Comparison of ENCODE assay signal across 29 mouse cellular contexts in the genomic region with DNA sequence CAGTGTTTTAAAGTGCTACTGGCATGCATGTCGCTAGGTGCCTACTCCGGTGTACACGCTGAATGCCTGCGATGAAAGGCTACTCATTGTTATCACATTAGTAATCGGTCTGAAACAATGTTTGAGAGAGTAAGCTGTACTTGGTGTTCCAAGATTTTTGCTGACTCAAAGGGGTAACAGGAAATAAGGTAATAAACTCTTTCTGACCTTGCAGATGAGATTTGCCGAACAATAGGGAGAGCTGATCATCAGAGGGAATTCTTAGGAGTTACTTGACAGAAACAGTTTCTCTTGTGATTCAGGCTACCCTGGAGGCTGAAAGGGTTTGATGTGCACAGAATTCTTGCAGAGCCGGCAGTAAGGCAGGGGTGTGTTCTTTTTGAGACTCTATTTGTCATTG. TPM values are rescaled to one million over a fixed set of nuclear protein-coding genes. Genes with fewer than 3 reads are reported as not detected.
A peak's percentile ranks its signal among the peaks of the same experiment; 100 is the strongest.
DNase-seq lines count a peak whose midpoint lies in the region; ATAC-seq and TF ChIP-seq lines count a peak whose summit lies in the region.
"Had no signal": no experiment of that assay in that cellular context is flagged by ENCODE, and none has a peak within 500 bp of the region (broad histone marks: within the 10 kb centered on the region; RNA-seq: fewer than 3 reads in every experiment).

No protein-coding gene starts in this region.

- H3K4me2 ChIP-seq in intestine, embryonic 16.5 days (ENCODE audit: low read depth, low read length): no peak overlapping the region
- no peak overlapping the region for H3K4me2 ChIP-seq in intestine, embryonic 15.5 days (replicated peaks)
- H3K4me2 ChIP-seq: embryonic facial prominence, embryonic 13.5 days; forebrain, embryonic 15.5 days; hindbrain, embryonic 14.5 days; liver, embryonic 13.5 days; lung, embryonic 15.5 days; midbrain, embryonic 15.5 days; neural tube, embryonic 12.5 days had no signal

- DNase-seq in lung, postnatal 25 days (ENCODE audit: low spot score): peak; percentile 5
- DNase-seq in lung, postnatal 4 days: no peak
- DNase-seq in ES-E14 (ENCODE audit: low read depth, low spot score): peak; percentile 21
- DNase-seq in gastrocnemius, postnatal 10 days: no peak
- DNase-seq in frontal cortex, adult 2 months (ENCODE audit: extremely low spot score in 1 of 2, low spot score in 1 of 2): no peak
- DNase-seq: adrenal gland, adult 8-10 months; B cell, adult 2 months; cerebellum, adult 18-20 months; cerebellum, postnatal 14 days; gastrocnemius, postnatal 14 days; heart, postnatal 36 days; liver, embryonic 13.5 days; right cerebral cortex, postnatal 4 days; thymus, adult 18-20 months; thymus, postnatal 36 days had no signal

- H3K27me3 ChIP-seq in intestine, embryonic 16.5 days (replicated peaks; ENCODE audit: control insufficient read depth, insufficient read depth, low read length): no peaks in the 10 kb centered on the region
- no peaks in the 10 kb centered on the region for H3K27me3 ChIP-seq in intestine, embryonic 15.5 days (replicated peaks)
- H3K27me3 ChIP-seq: embryonic facial prominence, embryonic 13.5 days; forebrain, embryonic 15.5 days; liver, embryonic 13.5 days; lung, embryonic 15.5 days; midbrain, embryonic 15.5 days; neural tube, embryonic 12.5 days; Patski had no signal

- H3K4me1 ChIP-seq in intestine, embryonic 16.5 days (ENCODE audit: control insufficient read depth, insufficient read depth, low read length): 0 out of 2 replicates have a peak, but pooled peaks cover 5% of the 10 kb centered on the region
- 0 out of 2 replicates have a peak, but pooled peaks cover 6% of the 10 kb centered on the region for H3K4me1 ChIP-seq in intestine, embryonic 15.5 days (replicated peaks)
- no peaks in the 10 kb centered on the region for H3K4me1 ChIP-seq in ES-E14 (ENCODE audit: control insufficient read depth in 2 of 2, insufficient read depth in 2 of 2, low read length in 2 of 2, poor library complexity in 1 of 2)
- H3K4me1 ChIP-seq in embryonic fibroblast, embryonic 13.5 days (ENCODE audit: control insufficient read depth, insufficient read depth, low read length): peaks cover 10% of the 10 kb centered on the region
- H3K4me1 ChIP-seq: forebrain, embryonic 15.5 days; liver, embryonic 13.5 days; lung, embryonic 15.5 days; megakaryocyte, embryonic 14.5 days; midbrain, embryonic 15.5 days; neural tube, embryonic 12.5 days had no signal

- ATAC-seq in intestine, embryonic 16.5 days: 0 out of 2 replicates have a peak, but pooled peaks have one; percentile 27
- ATAC-seq in intestine, embryonic 15.5 days: no peak; the same call in 1 of the 2 replicates
- ATAC-seq: activated CD4-positive, CD25-positive, alpha-beta regulatory T cell, adult 4 months; forebrain, embryonic 15.5 days; inflammation-experienced regulatory T-cells, adult 6 months; midbrain, embryonic 15.5 days; Patski had no signal

- no peak overlapping the region for H3K4me3 ChIP-seq in intestine, embryonic 16.5 days (ENCODE audit: low read length)
- no peak overlapping the region for H3K4me3 ChIP-seq in intestine, embryonic 15.5 days (replicated peaks)
- no peak overlapping the region for H3K4me3 ChIP-seq in ES-E14 (ENCODE audit: insufficient read depth in 1 of 2, low read depth in 1 of 2, low read length in 2 of 2, poor library complexity in 1 of 2, severe bottlenecking in 1 of 2)
- no peak overlapping the region for H3K4me3 ChIP-seq in embryonic fibroblast, embryonic 13.5 days (ENCODE audit: insufficient read depth, low read length)
- H3K4me3 ChIP-seq: embryonic facial prominence, embryonic 13.5 days; forebrain, embryonic 15.5 days; left cerebral cortex, adult 2 months; liver, embryonic 13.5 days; lung, embryonic 15.5 days; megakaryocyte, embryonic 14.5 days; midbrain, embryonic 15.5 days; neural tube, embryonic 12.5 days had no signal

- no peak overlapping the region for H3K27ac ChIP-seq in intestine, embryonic 16.5 days (ENCODE audit: low read length)
- no peak overlapping the region for H3K27ac ChIP-seq in intestine, embryonic 15.5 days
- no peak overlapping the region for H3K27ac ChIP-seq in ES-E14 (ENCODE audit: insufficient read depth, low read depth, low read length, poor library complexity, severe bottlenecking)
- H3K27ac ChIP-seq in embryonic fibroblast, embryonic 13.5 days (ENCODE audit: insufficient read depth, low read length): peak overlapping the region; percentile 3; the same call in 1 of the 2 replicates
- H3K27ac ChIP-seq: embryonic facial prominence, embryonic 13.5 days; forebrain, embryonic 15.5 days; hindbrain, embryonic 14.5 days; left cerebral cortex, adult 2 months; liver, embryonic 13.5 days; lung, embryonic 15.5 days; midbrain, embryonic 15.5 days; neural tube, embryonic 12.5 days had no signal

- in situ Hi-C loops in ES-E14 (cut with MboI; ENCODE audit: low sequenced_read_pairs in 2 of 2, unreplicated experiment in 2 of 2): no loop called here

- 50% methylated on average over 7 of the region's 7 CpGs for WGBS in intestine, embryonic 16.5 days
- 52% methylated on average over 7 of the region's 7 CpGs for WGBS in intestine, embryonic 15.5 days

- no peaks in the 10 kb centered on the region for H3K9me3 ChIP-seq in intestine, embryonic 16.5 days (ENCODE audit: control insufficient read depth, low read length)
- no peaks in the 10 kb centered on the region for H3K9me3 ChIP-seq in intestine, embryonic 15.5 days
- H3K9me3 ChIP-seq in ES-E14 (ENCODE audit: control insufficient read depth, insufficient read depth, low read depth, low read length): no peaks in the 10 kb centered on the region
- H3K9me3 ChIP-seq: embryonic facial prominence, embryonic 13.5 days; forebrain, embryonic 15.5 days; liver, embryonic 13.5 days; lung, embryonic 15.5 days; midbrain, embryonic 15.5 days; neural tube, embryonic 12.5 days had no signal

- no peak overlapping the region for H3K9ac ChIP-seq in intestine, embryonic 16.5 days (ENCODE audit: low read depth, low read length)
- H3K9ac ChIP-seq in intestine, embryonic 15.5 days: no peak overlapping the region
- no peak overlapping the region for H3K9ac ChIP-seq in ES-E14 (ENCODE audit: insufficient read depth, low read depth, low read length, poor library complexity, severe bottlenecking)
- H3K9ac ChIP-seq: embryonic facial prominence, embryonic 13.5 days; forebrain, embryonic 15.5 days; hindbrain, embryonic 14.5 days; liver, embryonic 13.5 days; lung, embryonic 15.5 days; midbrain, embryonic 15.5 days; neural tube, embryonic 12.5 days had no signal

- TF ChIP-seq CTCF in embryonic fibroblast, embryonic 13.5 days (IDR thresholded peaks at IDR 0.05; ENCODE audit: borderline replicate concordance, insufficient read depth, low read length): no peak

- H3K36me3 ChIP-seq in intestine, embryonic 16.5 days (ENCODE audit: control insufficient read depth, insufficient read depth, low read length): no peaks in the 10 kb centered on the region
- no peaks in the 10 kb centered on the region for H3K36me3 ChIP-seq in intestine, embryonic 15.5 days
- H3K36me3 ChIP-seq in ES-E14 (ENCODE audit: control insufficient read depth, insufficient read depth, low read length, poor library complexity, severe bottlenecking): no peaks in the 10 kb centered on the region
- H3K36me3 ChIP-seq: embryonic facial prominence, embryonic 13.5 days; forebrain, embryonic 15.5 days; liver, embryonic 13.5 days; lung, embryonic 15.5 days; midbrain, embryonic 15.5 days; neural tube, embryonic 12.5 days had no signal

- no peak for TF ChIP-seq POLR2A in embryonic fibroblast, embryonic 13.5 days (IDR thresholded peaks at IDR 0.05; ENCODE audit: low read depth, low read length)

TF ChIP-seq in ES-E14, 5 proteins besides CTCF, POLR2A, EP300 and RAD21:
- TF ChIP-seq MAFK (IDR thresholded peaks at IDR 0.05; ENCODE audit: insufficient read depth, low read depth, low read length): peak; percentile 49; the same call in 1 of the 2 replicates
- no peak for TF ChIP-seq ZC3H11A (IDR thresholded peaks at IDR 0.05; ENCODE audit: borderline replicate concordance, low read depth, low read length)
TF ChIP-seq in ES-E14: peak in this region for 1.

RNA-seq across cellular contexts. Expression of a gene that starts 41.8 kb away (rescaled TPM):
- polyA plus RNA-seq in intestine, embryonic 16.5 days (2015; fragmentation: Nextera tagmentation; extraction: Ambion mirVana): 56.6 and 61.9 TPM in 2 replicates
- polyA plus RNA-seq in intestine, embryonic 15.5 days (2015; fragmentation: Nextera tagmentation; extraction: Ambion mirVana): 71.0 and 72.1 TPM in 2 replicates
- 85.4 and 118 TPM in 2 replicates for total RNA-seq in ES-E14 (2012; rRNA removed)
- 175 and 227 TPM in 2 replicates for polyA plus RNA-seq in embryonic fibroblast, embryonic 13.5 days (2011; ENCODE audit: insufficient read length, low read depth, missing spikeins)
- total RNA-seq in gastrocnemius, postnatal 10 days (2021): 10 to 100 TPM; 27.6 to 32.2 TPM
- 76.5 and 88.6 TPM in 2 replicates for polyA plus RNA-seq in frontal cortex, adult 2 months (2012; rRNA removed)

Comparison
In these comparisons a context has a peak if more than half of its experiments do, and no peak if none do; other contexts are left out.
1. DNase-seq: peak in lung, postnatal 25 days (single experiment) and ES-E14 (single experiment); none in lung, postnatal 4 days (0 of 2), gastrocnemius, postnatal 10 days (single experiment) and frontal cortex, adult 2 months (0 of 2).